Mouse (Mus musculus) lung, adult 2 months (tissue): Measurements from ENCODE around the gene Card19. TPM values are rescaled to one million over a fixed set of nuclear protein-coding genes. Genes with fewer than 3 reads are reported as not detected.

Experiments
- DNase-seq: peaks from one replicate; pipeline ENCODE4 v3.0.0; 2022
- H3K4me1 ChIP-seq: fragments of 200-500 bp; 2 replicates; pipeline ENCODE4 v1.6.1; 2011; ENCODE audit warnings: low read length; ENCODE audit not compliant: control insufficient read depth, insufficient read depth
- H3K4me3 ChIP-seq: fragments of 200-500 bp; replicated peaks from 2 replicates; pipeline ENCODE3; 2011; ENCODE audit warnings: low read depth, mild to moderate bottlenecking, control low read depth, low read length; ENCODE audit errors: extremely low read depth
- CTCF ChIP-seq: fragments of 200-500 bp; IDR thresholded peaks from 2 replicates; pipeline ENCODE4 v1.5.1; 2011; ENCODE audit warnings: mild to moderate bottlenecking, low read length, control low read depth; ENCODE audit not compliant: insufficient read depth
- POLR2A ChIP-seq: fragments of 200-500 bp; IDR thresholded peaks from 2 replicates; pipeline ENCODE4 v1.6.1; 2011; ENCODE audit warnings: low read depth, mild to moderate bottlenecking, control low read depth, low read length, borderline replicate concordance; ENCODE audit errors: extremely low read depth
- WGBS: fragments of 180-500 bp; shearing (Covaris S2); methylation state at CpG from one replicate; pipeline ENCODE4 v1.1.7; 2018; 5-methylcytosine and 5-hydroxymethylcytosine counted together
- polyA plus RNA-seq: library from polyadenylated mRNA; depleted of rRNA; stranded (reverse); fragments of >200 nt; gene quantifications from 2 replicates; pipeline ENCODE4 v1.2.3, GENCODE M21; 2012

The Card19 gene
- polyA plus RNA-seq, 1 experiment = 142 TPM

GRCm38 (mm10) chr13:49233792-49234572 lies 18.1 kb upstream of the Card19 start:
- Histone ChIP-seq H3K4me1 (no peaks in the 10 kb centered on the region), H3K4me3 (no peak overlapping the region)
- 90% methylated on average over 8 of the region's 8 CpGs for WGBS
- no peak for DNase-seq
- TF ChIP-seq CTCF = no peak
- no peak for TF ChIP-seq POLR2A

- DNase-seq = no peak
- WGBS = 57% methylated on average over 4 of the region's 4 CpGs
- no peak overlapping the region for H3K4me3 ChIP-seq
- no peak for TF ChIP-seq CTCF
- TF ChIP-seq POLR2A = no peak
- no peaks in the 10 kb centered on the region for H3K4me1 ChIP-seq
Observed at GRCm38 (mm10) chr13:49225633-49226032, 9.8 kb upstream of the Card19 start.

GRCm38 (mm10) chr13:49225159-49225558 lies 9.3 kb upstream of the Card19 start:
- Histone ChIP-seq H3K4me3 (no peak overlapping the region), H3K4me1 (no peaks in the 10 kb centered on the region)
- WGBS = 69% methylated on average over 3 of the region's 3 CpGs
- DNase-seq = no peak
- TF ChIP-seq POLR2A (no peak), CTCF (no peak)

- TF ChIP-seq CTCF (no peak), POLR2A (no peak)
- no peak for DNase-seq
- 55% methylated on average over 6 of the region's 6 CpGs for WGBS
- Histone ChIP-seq H3K4me1 (no peaks in the 10 kb centered on the region), H3K4me3 (no peak overlapping the region)
Observed at GRCm38 (mm10) chr13:49224729-49225128, 8.9 kb upstream of the Card19 start.

- Histone ChIP-seq H3K4me3 (no peak overlapping the region), H3K4me1 (no peaks in the 10 kb centered on the region)
- no peak for TF ChIP-seq CTCF
- TF ChIP-seq POLR2A = no peak
- DNase-seq = no peak
- 16% methylated on average over 10 of the region's 10 CpGs for WGBS
Observed at GRCm38 (mm10) chr13:49224314-49224713, 8.5 kb upstream of the Card19 start.

- no peak for TF ChIP-seq POLR2A
- TF ChIP-seq CTCF = no peak
- H3K4me3 ChIP-seq = no peak overlapping the region
- H3K4me1 ChIP-seq = peaks cover 4% of the 10 kb centered on the region; the same call in 1 of the 2 replicates
- no peak for DNase-seq
- WGBS = 35% methylated on average over 5 of the region's 5 CpGs
Observed at GRCm38 (mm10) chr13:49220912-49221311, 5.1 kb upstream of the Card19 start.

- DNase-seq = no peak
- WGBS = 81% methylated on average over 4 of the region's 4 CpGs
Observed at GRCm38 (mm10) chr13:49219367-49219766, 3.5 kb upstream of the Card19 start.

GRCm38 (mm10) chr13:49218651-49219050 lies 2.8 kb upstream of the Card19 start:
- no peak overlapping the region for H3K4me3 ChIP-seq
- DNase-seq = no peak
- 69% methylated on average over 3 of the region's 3 CpGs for WGBS
- H3K4me1 ChIP-seq = peaks cover 16% of the 10 kb centered on the region
- TF ChIP-seq POLR2A (no peak), CTCF (no peak)

More at GRCm38 (mm10) chr13:49219367-49219766, 3.5 kb upstream of the Card19 start:
- TF ChIP-seq CTCF (no peak), POLR2A (no peak)
- Histone ChIP-seq H3K4me1 (peaks cover 10% of the 10 kb centered on the region; the same call in 1 of the 2 replicates), H3K4me3 (no peak overlapping the region)

- Histone ChIP-seq H3K4me1 (peaks cover 19% of the 10 kb centered on the region), H3K4me3 (no peak overlapping the region)
- WGBS = 83% methylated on average over 9 of the region's 9 CpGs
- TF ChIP-seq POLR2A (no peak), CTCF (no peak)
- no peak for DNase-seq
Observed at GRCm38 (mm10) chr13:49216808-49217561, 1.1 kb upstream of the Card19 start.

- Histone ChIP-seq H3K4me1 (peaks cover 19% of the 10 kb centered on the region), H3K4me3 (peak overlapping the region; percentile 73)
- WGBS = 4% methylated on average over 17 of the region's 17 CpGs
- TF ChIP-seq CTCF = no peak
- no peak for TF ChIP-seq POLR2A
- no peak for DNase-seq
Observed at GRCm38 (mm10) chr13:49216220-49216552, 349 bp upstream of the Card19 start.
